Mouse (Mus musculus): ENCODE results near the gene Cyp26a1.

Gene Cyp26a1

DNA sequence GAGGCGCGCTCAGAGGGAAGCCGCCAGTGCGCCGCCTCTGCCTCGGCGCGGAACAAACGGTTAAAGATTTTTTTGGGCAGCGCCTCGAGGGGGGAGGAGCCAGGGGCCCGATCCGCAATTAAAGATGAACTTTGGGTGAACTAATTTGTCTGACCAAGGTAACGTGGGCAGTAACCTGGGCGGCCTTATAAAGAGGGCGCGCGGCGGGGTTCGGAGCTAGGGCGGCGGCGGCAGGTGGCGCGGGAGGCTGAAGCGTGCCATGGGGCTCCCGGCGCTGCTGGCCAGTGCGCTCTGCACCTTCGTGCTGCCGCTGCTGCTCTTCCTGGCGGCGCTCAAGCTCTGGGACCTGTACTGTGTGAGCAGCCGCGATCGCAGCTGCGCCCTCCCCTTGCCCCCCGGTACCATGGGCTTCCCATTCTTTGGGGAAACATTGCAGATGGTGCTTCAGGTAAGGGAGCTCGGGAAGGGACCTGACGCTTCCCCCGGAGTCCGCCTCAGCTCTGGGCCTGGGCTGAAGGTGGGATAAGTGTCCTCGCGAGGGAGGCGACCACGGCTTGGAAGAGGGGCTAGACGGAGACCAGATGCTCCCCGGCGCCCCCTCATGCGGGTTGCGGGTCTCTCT, at the start of gene Cyp26a1:
TSS of gene Cyp26a1 (plus strand) at position 148 of the 622 bp plus-strand sequence.
- no peak for DNase-seq (ENCODE audit: low read depth, low spot score)

DNA sequence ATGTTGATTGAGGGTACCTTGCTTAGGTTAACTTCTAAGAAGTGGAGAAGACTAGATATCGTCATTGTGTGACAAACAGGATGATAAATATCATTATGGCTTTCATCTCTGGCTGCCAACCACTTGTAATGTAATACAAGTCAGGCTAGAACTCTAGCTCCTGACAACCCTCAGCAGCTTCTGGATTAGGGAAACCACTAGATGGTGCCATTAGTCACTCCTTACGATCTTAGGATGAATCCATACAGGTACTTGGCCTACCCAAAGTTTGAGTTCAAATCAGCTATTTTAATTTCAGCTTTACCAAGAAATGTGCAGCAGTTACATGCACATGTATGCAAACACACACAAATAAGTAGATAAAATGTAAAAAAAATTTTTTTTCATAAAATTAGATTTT, 49.6 kb upstream of the Cyp26a1 start:
- DNase-seq (ENCODE audit: low read depth, low spot score): no peak

GRCm38 (mm10) chr19:37650526-37650925, 47.1 kb upstream of the Cyp26a1 start:
- no peak for DNase-seq (ENCODE audit: low read depth, low spot score)

DNA sequence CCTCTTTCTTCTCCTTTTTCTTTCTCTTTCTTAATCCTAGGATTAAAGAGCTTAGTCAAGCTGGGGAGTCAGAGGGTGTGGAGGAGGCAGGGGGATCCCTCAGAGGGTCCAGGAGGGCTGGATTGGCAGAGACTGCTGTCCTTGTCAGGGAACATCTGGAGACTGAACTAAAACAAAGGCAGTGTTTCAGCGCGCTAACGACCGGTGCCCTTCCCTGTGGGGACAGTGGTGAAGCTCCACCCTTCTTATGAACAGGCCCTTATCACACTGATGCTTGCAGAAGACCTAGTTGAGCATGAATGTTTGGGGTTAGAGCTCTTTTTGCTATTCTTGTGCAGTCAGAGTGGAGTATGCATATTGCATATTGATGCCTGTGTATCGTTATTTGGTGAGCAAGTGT, 43.6 kb upstream of the Cyp26a1 start:
- DNase-seq (ENCODE audit: low read depth, low spot score): no peak

DNA sequence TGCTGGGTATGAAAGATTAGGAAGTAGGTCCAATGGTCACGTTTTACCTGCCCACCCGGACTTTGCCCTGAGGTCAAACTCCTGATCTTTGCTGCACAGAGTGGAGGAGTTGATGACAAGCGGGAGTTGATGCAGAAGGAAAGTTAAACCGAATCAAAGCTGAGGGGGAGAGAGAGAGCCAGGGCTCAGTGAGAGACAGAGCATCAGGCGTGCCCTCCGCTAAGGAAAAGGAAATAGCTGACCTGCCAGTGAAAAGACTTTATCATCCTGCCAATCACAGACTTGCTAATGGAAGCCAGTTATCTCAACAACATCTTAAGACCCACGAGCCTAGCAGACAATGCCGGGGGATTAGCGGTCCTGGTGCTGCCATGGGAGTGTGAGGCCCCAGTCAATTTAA, 41.2 kb upstream of the Cyp26a1 start:
- DNase-seq (ENCODE audit: low read depth, low spot score): no peak

- DNase-seq (ENCODE audit: low read depth, low spot score): no peak
Observed at GRCm38 (mm10) chr19:37665256-37665655, 32.3 kb upstream of the Cyp26a1 start.

GRCm38 (mm10) chr19:37667855-37668594, 29.6 kb upstream of the Cyp26a1 start:
- DNase-seq (ENCODE audit: low read depth, low spot score): no peak

DNA sequence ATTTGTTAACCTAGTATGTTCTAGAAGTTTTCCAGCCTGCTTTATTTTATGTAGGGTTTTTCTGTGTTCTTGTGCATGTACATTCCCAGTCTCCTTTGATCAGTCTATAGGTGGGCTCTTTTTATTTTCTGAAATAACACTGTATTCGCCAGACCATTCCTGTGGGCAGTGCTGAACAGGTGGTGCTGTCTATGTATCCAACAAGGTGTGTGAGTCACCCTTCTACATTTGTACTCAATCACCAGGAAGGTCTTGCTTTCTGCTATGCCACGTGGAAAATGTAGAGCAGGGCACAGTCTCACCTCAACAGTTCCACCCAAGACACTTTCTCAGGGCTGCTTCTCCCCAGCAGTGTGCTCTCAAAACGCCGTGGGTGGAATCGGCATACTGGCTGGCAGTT, 28.9 kb upstream of the Cyp26a1 start:
- DNase-seq (ENCODE audit: low read depth, low spot score): no peak

- DNase-seq (ENCODE audit: low read depth, low spot score): no peak
Observed at GRCm38 (mm10) chr19:37669486-37669885, 28.1 kb upstream of the Cyp26a1 start.

GRCm38 (mm10) chr19:37673393-37673792, 24.2 kb upstream of the Cyp26a1 start:
- no peak for DNase-seq (ENCODE audit: low read depth, low spot score)

GRCm38 (mm10) chr19:37685281-37685680, 12.3 kb upstream of the Cyp26a1 start, which contains the start of gene Cyp26c1:
TSS of gene Cyp26c1 (plus strand) at chr19:37685581.
- no peak for DNase-seq (ENCODE audit: low read depth, low spot score)

DNA sequence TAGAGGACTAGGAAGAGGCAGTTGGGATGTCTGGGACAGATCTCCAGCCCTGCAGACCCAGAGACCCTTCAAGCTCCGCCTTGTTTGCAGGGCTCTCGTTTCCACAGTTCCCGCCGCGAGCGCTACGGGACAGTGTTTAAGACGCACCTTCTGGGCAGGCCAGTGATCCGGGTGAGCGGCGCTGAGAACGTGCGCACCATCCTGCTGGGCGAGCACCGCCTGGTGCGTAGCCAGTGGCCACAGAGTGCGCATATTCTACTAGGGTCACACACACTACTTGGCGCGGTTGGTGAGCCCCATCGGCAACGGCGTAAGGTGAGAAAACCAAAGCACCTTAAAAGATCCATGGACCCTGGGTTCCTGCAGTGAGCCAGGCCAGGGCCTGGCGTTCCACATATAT, 11.3 kb upstream of the Cyp26a1 start:
- no peak for DNase-seq (ENCODE audit: low read depth, low spot score)

DNA sequence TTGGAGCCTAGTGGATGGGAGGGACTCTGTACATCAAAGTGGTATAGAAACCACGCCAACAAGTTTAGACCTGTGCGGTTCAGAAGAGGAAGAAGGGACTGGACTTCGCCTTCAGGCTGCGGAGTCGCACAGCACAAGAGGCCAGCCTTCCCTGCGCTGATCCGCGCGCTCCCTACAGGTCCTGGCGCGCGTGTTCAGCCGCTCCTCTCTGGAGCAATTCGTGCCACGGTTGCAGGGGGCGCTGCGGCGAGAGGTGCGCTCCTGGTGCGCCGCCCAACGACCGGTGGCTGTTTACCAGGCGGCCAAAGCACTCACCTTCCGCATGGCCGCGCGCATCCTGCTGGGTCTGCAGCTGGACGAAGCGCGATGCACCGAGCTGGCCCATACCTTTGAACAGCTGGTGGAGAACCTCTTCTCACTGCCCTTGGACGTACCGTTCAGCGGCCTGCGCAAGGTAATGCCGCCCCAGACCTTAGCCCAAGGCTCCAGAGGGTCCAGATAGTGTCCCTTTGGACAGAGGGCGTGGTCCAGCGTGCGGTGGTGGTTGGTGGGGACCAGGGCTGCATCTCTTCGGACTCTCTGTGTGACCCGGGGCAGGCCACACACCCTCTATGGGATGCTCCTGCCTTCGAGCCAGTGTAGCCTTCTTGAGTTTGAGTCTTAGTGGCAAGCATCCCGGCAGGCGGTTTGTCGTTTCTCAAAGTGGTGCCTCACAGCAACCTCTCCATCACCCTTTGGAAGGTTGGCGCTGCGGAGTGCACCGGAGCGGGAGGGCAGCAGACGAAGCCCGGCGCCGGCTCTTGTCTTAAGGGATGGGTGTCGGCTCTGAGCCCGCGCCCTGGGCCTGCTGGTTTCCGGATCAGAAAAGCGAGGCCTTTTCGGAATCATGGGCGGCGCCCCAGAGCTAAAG, 10.4 kb upstream of the Cyp26a1 start:
- DNase-seq (ENCODE audit: low read depth, low spot score): peak; percentile 59

- DNase-seq (ENCODE audit: low read depth, low spot score): no peak
Observed at GRCm38 (mm10) chr19:37689478-37689877, 8.1 kb upstream of the Cyp26a1 start.

GRCm38 (mm10) chr19:37690716-37691115, 6.9 kb upstream of the Cyp26a1 start:
- DNase-seq (ENCODE audit: low read depth, low spot score): no peak

- no peak for DNase-seq (ENCODE audit: low read depth, low spot score)
Observed at GRCm38 (mm10) chr19:37692879-37693278, 4.7 kb upstream of the Cyp26a1 start.

- no peak for DNase-seq (ENCODE audit: low read depth, low spot score)
Observed at GRCm38 (mm10) chr19:37695146-37695545, 2.5 kb upstream of the Cyp26a1 start.

DNA sequence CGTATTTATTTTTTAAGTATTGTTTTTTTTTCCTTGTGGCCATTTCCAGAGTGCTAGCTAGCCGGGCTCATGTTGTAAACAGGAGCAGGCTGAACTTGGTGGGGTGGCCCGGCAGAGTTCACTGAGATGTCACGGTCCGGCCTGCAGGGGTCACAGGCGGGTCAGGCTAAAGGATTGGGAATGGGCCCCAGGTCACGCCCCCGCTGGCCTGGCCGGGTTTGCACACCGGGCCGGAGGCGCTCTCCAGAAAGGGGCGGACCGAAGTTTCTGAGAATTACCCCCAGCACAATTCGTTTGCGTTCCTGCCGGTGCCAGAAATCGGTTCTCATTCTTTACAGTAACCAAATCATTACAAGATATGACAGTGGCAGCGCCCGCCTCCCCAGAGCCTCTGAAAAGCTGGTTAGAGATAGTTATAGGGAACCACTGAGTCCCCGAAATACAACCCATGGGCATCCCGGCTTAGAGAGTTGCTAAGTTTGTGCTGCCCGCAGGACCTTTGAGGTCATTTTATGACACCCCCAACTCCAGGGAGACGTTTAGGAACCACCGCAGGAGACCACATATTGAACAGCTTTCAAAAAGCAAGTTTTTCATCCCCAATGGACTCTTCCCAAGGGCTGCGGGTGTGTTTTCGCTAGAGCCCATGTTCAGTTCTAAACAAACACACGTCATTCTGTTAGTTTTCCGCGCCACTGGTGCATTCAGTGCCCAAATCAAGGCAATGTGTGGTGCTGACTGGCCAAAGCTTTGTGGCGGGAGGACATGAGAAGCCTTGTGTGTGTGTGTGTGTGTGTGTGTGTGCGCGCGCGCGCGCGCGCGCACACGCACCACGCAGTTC, 1.6 kb upstream of the Cyp26a1 start:
- no peak for DNase-seq (ENCODE audit: low read depth, low spot score)

GRCm38 (mm10) chr19:37696603-37697334, 829 bp upstream of the Cyp26a1 start:
- DNase-seq (ENCODE audit: low read depth, low spot score): no peak

- no peak for DNase-seq (ENCODE audit: low read depth, low spot score)
Observed at GRCm38 (mm10) chr19:37697335-37697636, 312 bp upstream of the Cyp26a1 start.

All from forelimb bud, embryonic 11.5 days (tissue).